Mouse (Mus musculus): ENCODE measurements at regions not wholly inside any gene's neighbourhood (a gene's known extent, or its start where the extent isn't known, plus 50 kb on each side); places are given as distances from the start of the nearest gene placed in this dataset.

GRCm38 (mm10) chr11:44156081-44156480, 243.8 kb upstream of the Il12b start:
- TF ChIP-seq CTCF (conservative IDR thresholded peaks at IDR 0.05; ENCODE audit: insufficient read depth, insufficient read length, low read depth, low read length) (no peak), POLR2A (IDR thresholded peaks at IDR 0.05; ENCODE audit: low read depth, low read length) (no peak)
